Mouse (Mus musculus) yolk sac, embryonic 10.5 days (tissue): ENCODE measurements at regions not wholly inside any gene's neighbourhood (a gene's known extent, or its start where the extent isn't known, plus 50 kb on each side); places are given as distances from the start of the nearest gene placed in this dataset.
A peak's percentile ranks its signal among the peaks of the same experiment; 100 is the strongest.

Experiments
- DNase-seq: peaks from one replicate; pipeline ENCODE4 v3.0.0-alpha.2; 2017; ENCODE audit warnings: low spot score

DNA sequence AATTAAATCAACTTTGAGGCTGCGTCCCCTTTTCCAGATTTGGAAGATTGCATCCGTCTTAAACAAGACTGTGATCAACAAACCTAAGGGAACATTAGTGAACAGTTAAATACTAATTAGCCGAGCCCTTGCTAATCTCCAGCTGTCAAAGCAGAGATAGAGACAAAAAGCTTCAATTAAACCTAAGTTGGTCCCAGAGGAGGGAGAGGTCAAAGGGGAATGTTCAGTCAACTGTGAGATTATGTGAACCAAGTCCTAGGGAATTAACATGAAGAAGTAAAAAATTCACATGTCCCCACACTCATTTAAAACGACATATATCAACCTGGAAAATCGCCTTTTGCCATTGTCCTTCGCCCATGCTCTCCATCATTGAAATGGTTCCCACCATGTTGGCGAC, 59.7 kb upstream of the Tbx20 start:
- DNase-seq = no peak

DNA sequence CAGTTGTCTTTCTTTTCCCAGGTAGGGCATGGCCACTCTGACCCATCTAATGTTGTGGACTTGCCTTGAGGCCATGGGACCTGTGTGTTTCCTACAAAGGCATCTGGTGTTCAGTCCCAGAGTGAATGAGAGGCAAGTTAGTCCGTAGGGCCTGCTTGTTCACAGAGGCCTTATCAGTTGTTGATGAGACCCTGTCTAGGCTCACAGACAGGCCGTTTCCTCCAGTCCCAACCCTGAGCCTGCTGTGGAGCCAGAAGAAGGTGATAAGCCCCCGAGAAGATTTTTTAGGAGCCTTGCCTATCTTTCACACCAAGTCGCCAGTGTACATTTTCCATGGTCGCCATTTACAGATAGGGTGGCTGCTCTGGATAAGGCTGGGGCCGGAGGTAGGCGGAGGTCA, 74.1 kb upstream of the Tbx20 start:
- DNase-seq = peak; percentile 20

DNA sequence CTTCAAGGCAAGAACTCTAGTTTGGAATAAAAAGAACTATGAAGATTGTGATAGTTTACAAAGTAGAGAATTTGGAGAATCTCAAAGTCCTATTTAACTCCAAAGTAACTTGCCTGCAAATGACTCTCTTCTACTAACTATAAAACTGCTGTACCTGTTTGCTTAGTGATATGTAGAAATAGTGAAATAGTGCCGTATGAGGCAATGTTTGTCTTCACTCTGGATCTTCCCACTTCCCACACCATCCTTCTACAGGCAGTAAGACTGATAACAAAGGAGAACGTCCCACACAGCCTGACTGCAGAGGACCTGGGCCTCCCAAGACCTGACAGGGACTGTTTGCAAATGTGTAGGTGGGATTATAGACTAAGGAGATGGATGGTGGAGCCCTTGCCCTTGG, 85.4 kb upstream of the Tbx20 start:
- no peak for DNase-seq

DNA sequence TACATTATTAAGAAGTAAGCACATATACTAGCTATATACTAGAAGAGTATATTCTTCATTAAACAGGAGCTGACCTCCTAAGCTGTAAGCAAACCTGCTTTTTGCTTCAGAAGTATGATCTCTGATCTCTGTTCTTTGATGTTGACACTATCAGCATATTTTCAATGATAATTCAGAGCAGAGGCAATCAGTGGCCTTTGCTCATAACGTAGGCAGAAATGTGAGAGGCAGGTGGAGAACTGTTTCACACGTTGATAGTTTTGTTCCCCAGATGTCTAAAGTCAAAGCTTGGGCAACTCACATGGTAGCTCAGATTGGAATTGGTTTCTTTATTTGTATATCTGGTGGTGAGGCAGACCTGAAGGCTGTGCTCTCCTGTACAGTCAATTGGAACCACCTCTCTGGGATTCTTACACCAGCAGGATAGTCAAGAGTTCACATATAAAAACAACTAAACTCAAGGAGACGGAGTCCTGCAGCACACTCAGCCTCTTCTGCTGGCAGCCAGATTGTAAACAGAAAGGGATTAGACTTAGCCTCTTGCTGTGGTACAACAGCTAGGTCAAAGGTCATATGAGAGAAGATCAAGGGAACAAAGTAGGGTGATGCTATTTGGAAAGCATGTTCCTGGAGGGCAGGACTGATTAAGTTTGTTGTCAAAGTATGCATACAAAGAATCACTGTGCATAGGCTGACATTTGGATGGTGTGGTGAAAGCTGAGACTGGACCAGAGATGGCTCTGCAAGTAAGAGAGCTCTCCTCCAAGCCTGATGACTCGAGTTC, 92.5 kb upstream of the Tbx20 start:
- peak; percentile 37 for DNase-seq

DNA sequence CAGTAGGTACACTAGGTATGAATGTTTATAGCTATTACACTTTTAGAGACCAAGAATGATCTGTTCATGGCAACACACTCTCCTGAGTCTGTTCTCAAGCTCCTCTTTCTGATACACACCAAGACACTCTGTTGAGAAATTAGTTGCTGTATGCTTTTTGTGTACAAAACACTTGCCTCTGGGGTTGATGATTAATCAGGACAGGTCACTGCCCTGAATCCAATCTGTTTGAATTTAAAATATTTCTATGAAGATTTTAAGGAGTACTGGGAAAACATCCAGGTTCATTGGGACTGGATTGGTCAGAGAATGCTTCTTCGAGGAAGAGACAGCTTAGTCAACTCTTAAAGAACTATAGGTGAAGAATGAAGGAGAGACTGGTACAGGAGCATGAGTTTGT, 94.6 kb upstream of the Tbx20 start:
- no peak for DNase-seq

DNA sequence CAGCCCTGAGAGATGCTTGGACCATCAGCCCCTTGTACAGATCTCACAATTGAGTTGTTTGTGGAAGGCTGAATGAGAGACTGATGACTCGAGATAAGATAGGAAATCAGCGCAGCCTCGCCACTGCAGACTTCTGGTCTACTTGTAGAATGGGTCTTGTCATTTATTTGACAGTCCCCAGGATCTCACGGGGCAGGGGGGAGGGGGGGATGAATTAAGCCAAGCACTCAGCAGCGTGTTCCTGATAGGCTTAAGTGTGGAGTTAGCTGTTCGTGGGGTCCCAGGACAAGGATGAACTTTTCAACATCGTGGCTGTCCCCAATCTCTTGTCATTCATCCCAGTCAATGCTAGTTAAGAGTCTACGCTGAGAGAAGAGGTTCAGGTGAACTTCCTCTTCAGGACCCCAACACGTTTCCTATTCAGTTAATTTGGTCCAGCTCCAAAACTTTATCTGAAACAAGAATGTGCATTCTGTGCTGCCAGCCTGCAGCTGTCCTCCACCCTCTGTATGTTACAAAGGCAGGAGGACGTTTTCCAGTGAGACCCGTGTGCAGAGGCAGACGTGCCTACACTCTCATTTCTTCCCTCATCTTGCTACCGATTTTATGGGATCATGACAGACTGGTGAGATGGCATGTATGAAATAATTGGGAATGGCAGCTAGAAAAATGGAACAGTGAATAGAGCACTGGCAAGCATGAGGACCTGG, 100.5 kb upstream of the Tbx20 start:
- no peak for DNase-seq

DNA sequence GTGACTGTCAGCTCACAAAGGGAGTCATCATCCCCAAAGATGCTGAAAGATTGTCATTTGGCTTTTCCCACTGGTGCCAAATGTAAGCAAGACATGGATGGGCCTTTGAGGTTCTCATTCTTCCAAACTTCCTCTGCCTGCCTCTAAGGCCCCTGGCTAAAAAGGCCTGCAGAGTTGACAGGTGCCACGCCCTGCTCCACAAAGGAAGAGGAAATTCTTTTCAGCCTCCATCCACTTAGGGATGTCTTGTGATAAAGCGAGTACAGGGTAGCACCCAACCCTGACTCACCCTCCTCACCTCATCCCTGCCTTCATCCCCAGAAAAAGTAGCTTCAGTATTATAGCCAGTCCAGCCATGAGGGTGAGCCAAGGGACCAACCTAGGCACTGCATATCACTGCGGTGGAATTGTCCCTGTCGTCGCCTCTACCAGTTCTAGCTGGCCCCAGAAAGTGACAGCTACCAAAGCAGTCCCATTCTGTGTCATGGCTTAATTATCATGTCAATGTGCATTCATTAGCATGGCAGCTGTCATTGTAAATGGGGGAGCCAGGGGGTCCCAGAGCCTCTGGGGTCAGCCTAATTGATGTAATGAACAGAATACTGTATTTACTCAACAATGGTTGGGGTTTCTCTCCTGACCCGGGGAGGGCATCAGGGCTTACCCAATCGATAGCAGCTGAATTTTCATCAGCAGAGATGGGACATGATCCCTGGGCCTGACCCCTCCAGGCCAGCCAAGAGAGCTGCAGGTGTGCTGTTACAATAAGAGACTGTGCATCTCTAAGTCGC, 104.5 kb upstream of the Tbx20 start:
- DNase-seq = no peak

DNA sequence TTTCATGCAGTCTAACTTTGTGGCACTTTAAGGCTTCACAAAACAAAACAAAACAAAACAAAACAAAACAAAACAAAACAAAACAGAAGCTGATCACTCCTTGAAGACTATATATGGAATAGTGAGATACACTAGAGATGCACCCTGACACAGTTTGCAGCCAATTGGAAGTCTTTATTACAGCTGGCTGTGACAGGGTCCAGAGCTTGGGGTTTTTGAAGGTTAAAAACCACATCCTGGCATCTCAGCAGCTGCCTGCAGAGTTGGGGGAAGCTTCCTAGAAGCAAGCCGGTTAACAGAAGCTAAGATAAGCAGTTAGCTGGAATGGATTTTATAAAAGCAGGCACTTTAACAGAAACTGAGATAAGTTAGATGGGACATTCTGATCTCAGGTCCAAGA, 105.6 kb upstream of the Tbx20 start:
- no peak for DNase-seq

DNA sequence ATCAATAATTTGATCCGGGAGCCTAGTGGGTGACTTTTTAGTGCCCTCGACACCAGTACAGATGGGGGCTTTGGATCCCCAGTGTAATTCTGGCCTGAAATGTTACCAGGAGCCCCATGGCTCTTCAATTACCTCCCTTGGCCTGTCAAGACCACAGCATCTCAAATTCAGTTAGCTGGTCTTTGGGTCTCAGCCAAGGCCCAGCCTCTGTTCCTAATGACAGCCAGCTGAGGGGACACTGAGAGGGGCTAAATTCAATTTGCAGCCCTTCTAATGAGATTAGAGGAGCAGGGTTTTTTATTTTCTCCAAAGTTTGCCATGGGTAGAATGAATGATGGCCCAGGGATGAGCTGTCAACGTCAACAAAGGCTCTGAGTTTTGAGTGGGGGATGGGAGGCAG, 109.9 kb upstream of the Tbx20 start:
- DNase-seq = no peak

DNA sequence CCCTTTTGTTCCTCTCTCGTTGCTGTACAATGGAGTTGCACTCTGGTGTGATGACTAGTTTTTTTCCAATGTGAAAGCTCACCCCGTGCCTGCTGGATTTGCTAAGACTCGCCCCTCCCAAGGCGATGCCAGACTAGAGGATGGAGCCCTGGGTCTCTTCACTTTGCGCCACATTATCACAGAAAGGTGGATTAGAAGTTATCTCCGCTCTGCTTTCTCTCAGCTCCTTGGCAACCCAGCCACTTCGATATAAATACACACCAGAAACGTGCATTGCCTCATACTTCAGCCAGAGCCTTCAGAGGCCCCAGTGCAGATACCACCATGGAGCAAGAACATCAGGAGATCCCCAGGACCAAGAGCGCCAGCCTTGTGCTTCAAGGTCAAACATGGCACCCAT, 114.2 kb upstream of the Tbx20 start:
- peak; percentile 73 for DNase-seq

DNA sequence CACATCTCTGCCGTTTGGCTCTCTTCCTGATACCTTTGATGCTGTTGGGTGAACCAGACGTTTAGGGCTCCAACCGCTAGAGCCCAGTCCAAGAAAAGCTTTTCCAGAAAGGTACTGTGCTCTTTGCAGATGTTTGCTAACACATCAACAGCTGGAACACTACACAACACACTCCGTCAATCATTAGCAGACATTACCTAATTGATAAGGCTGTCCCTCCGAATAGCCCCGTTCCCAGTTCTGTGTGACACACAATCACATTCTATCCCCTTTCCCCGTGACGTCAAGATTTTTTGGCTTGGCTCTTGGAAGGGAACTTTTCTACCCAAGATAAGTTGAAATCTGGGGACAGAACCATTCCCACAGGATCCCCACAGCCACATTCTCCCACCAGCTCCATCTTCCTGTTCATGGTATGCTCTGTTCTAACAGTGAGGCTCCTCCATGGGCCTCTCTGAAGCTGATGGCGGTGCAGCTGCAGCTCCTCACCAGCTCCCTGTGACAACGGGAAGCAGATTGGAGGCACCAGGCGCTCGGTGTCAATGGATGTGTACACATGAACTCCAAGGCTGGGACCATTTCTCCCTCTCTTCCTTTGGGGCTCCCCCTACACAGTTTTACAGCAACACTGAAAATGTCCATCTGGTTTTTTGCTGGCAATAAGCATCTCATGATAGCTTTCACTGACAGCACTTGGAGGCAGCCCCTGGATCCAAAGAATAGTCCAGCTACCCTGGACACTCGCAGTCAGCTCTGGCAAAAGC, 122.6 kb upstream of the Tbx20 start:
- no peak for DNase-seq

DNA sequence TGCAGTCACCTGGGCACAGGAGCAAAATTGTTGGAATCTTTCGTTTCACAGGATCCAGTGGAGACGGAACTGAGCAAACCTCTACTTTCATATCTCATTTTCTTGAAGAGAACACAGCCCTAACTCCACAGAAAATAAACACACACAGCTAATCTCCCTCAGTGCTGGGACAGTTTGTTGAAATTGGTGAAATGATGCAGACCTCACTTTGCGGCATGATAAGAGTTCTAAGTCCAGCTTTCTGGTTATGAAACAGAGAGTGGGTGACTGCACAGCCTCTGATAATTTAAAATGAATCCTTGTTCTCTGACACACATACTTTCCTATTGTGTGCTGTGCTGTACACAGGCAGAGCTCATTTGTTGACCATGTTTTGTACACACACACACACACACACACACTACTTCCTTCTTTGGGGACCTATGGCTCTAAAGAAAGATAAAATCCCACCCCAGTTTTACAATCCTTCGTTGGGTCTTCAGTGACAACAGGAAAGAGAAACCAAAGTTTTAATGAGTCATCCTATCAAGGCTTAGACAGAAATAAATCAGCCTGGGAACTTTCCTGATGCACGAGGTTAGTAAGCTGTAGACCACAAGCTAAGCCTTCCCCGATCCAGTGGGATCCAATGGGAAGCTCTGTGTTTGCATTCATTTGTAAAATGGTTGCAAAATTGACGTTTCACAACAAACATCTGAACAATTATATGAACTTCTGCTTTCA, 125.3 kb upstream of the Tbx20 start:
- peak; percentile 50 for DNase-seq

DNA sequence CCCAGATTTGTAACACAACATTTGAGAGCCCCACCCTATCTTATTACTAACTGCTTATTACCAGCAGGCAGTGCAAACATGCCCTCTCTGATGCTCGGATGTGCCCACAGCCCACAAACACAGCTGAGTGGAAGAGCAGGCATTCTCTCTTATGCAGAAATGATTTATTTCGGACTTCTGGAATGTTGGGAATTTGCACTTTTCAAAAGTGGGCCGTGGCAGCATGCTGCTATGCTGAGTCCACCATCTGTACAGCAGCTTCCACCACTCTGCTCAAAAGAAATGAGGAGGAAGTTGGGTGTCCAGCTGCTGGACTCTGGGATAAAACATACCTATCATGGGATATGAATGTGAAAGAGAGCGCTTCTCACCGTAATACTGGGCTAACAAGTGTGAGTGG, 129.6 kb upstream of the Tbx20 start:
- peak; percentile 23 for DNase-seq

DNA sequence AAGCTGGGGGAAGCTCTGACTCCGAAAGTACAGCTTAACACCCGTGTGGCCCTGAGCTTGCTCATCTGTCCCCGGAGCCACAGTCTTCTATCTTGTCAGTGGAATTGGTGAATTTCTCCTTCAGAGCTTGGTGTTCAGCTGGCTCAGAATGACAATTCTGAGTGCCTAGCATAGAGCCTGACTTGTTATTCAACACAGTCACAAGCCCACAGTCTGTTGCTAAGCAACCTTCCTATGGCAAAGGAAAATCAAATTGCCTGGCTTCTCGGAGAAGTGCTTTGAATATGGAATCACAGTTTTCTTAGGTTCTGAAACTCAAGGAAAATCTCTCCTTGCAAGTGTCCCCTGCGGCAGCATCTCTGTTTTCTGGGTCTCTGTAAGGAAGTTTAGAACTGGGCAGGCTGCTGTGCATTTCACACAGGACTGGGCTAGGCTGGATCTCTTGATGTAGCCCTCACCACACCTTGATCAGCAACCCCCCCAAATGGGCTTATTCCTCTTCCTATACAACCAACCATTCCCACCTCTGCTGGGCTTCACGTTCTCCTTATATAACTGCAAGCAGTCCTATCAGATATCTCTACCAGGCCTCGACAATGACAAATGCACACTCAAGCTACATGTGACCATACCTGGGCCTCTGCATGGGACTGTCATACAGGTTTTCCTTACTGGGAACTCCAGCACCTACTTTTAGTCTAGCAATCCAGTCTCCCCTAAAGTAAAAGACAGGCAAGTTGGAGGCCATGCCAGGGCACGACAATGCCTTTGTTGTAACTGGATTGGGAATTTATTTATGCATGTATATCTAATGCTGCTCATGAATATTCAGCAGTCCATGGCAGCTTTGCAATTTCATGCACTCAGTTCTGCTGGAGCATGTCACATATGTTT, 135.2 kb upstream of the Tbx20 start:
- no peak for DNase-seq

DNA sequence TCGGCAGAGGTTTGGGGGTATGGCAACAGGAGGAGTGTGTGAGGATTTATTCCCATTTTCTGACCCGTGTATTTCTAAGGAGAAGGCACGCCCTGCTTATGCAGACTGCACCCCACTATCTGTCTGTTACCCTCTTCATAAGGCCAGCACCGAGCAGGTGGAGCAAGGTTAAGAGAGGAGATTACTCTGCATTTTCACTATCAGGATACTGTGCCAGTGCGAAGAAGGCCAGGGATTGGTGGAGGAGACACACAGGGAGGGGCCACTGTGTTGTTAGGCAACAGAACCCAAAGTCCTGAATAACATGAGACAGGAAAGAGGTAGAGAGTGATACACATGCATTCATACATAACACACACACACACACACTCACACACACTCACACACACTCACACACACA, 136.6 kb upstream of the Tbx20 start:
- DNase-seq = no peak

DNA sequence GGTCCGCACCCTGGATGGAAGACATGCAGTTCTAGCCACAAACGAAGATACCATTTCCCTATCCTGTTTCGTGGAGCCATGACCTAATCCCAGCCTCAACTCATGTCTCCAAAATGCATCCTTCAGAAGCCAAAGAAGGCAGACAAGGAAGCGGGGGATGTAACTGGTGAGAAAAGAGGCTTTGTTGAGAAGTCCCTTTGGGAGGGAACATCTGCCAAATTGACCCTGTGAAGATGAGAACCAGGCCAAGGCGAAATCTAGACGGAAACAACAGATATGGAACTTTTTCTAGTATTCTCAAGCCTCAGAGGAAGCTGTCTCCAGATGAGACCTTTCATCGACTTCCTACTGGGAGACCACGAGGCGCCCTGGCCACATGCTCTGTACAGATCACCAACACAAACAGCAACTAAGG, 145.9 kb upstream of the Tbx20 start:
- DNase-seq = no peak

DNA sequence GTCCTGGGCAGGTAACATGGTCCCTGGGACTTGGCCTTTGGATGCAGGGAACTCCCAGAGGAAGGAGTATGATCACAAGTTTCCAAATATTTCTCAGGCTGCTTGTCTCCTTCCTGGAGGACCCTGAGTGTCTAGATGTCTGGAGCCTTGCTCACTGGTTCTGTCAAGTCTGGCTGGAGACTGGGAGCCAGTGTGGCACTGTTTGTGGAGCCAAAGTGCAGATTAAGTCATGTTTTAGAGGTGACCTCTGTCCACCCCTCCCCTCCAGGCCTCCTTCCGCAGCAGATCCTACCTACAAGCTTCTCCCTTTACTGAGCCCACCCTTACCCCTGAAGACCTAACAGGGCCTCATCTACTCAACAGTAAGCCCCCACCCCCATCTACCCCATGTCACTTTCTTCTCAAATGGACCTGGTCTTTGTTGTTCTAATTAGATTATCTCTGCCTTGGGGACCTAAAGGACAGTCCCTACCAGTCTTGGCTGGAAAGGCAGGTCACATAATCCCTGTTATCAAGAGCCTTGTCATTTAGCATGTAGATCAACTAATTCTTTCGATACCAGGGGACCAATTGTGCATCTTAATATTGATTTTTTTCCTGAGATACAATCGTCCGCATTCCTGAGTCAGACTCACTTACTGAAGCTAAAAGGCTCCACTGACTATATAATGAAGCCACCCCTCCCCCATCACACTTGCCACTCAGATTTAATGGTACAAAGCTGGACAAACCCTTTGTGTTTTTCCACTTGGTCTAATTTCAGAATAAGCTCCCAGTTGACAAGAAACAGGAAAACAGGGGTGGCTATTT, 148.2 kb upstream of the Tbx20 start:
- DNase-seq = no peak

DNA sequence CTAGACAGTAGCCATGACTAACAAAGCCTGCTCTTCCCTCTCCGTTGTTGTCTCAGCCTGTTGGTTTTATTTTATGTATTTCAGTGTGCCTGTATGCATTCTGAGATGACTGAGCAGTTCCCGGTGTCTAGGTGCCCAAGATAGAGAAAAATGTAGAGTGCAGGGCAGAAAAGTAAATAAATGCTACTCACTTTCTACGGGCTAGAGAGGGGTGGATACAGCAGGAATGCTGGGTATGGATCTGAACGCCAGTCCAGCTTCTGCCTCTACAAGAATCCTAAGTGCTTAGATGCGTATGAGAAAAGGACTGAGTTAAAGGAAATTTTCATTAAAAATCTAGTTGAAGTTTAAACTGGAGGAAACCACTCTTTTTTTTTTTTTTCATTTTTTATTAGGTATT, 149.4 kb upstream of the Tbx20 start:
- no peak for DNase-seq

DNA sequence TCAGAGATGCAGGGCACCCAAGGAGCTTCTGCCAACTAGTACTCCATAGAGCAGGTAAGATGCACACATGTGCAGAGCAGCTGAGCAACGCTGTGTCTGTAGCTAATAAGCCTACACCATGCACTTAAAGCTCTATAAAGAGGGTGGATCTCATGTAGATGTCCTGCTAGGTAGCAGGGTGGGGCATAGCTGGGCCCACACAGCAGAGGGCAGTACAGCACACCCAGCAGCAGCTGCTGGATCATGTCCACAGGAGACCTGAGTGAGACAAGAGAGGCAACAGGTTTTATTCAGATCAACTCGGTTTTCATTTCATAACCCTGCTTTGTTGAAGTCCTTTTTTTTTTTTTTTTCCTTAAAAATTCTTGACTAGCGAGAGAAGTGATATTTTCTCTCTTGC, 151.5 kb upstream of the Gm10181 start:
- no peak for DNase-seq

DNA sequence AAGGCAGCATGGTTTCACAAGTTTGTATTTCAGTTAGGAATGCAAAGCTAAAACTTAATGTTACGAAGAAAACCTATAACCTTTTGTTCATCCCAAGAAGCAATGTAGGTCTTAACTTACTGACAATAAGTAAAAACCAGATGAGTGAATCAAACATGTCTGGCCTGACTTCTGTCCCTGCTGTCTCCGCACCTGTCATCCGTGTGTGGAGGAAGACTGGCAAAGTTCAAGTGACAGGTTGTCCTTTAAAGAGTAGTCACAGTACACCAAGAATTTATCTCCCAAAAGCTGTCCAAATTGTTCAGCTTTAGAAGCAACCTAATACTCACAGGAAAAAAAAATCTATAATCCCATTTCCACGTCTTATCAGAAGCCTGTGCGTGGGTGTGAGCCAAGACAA, 146.3 kb upstream of the Gm10181 start:
- DNase-seq = no peak
